Mouse (Mus musculus): ENCODE results near the gene Errfi1.
"Not testable (repeated sequence)": the region's sequence is repeated elsewhere in the genome, so short reads cannot be mapped to it uniquely, and the experiment has no call there.

Errfi1 gene

GRCm38 (mm10) chr4:150872681-150873080, 19.0 kb downstream of the Errfi1 start:
- Histone ChIP-seq H3K9me3 (ENCODE audit: low read length) (no peaks in the 10 kb centered on the region), H3K4me1 (replicated peaks; ENCODE audit: low read depth, low read length) (peaks cover 73% of the 10 kb centered on the region), H3K4me3 (replicated peaks; ENCODE audit: low read length) (peak overlapping the region; percentile 60), H3K36me3 (ENCODE audit: insufficient read depth, low read length) (peaks cover 21% of the 10 kb centered on the region), H3K27me3 (ENCODE audit: insufficient read depth, low read length) (no peaks in the 10 kb centered on the region)
- TF ChIP-seq CTCF (conservative IDR thresholded peaks at IDR 0.05; ENCODE audit: low read length): no peak
- no peak for TF ChIP-seq NANOG (IDR thresholded peaks at IDR 0.05; ENCODE audit: borderline replicate concordance, low read length)
- no peak for TF ChIP-seq POU5F1 (IDR thresholded peaks at IDR 0.05; ENCODE audit: borderline replicate concordance, low read length)

GRCm38 (mm10) chr4:150874416-150874815, 20.7 kb downstream of the Errfi1 start:
- peaks cover 75% of the 10 kb centered on the region for H3K4me1 ChIP-seq (replicated peaks; ENCODE audit: low read depth, low read length)
- not testable (repeated sequence) for H3K27me3 ChIP-seq (ENCODE audit: insufficient read depth, low read length); H3K36me3 ChIP-seq (ENCODE audit: insufficient read depth, low read length); H3K9me3 ChIP-seq (ENCODE audit: low read length); H3K4me3 ChIP-seq (replicated peaks; ENCODE audit: low read length)

- peaks cover under 1% of the 10 kb centered on the region; the same call in 1 of the 2 replicates for H3K9me3 ChIP-seq (ENCODE audit: low read length)
- H3K27me3 ChIP-seq (ENCODE audit: insufficient read depth, low read length): peaks cover 3% of the 10 kb centered on the region
- TF ChIP-seq POU5F1 (IDR thresholded peaks at IDR 0.05; ENCODE audit: borderline replicate concordance, low read length) (no peak), CTCF (conservative IDR thresholded peaks at IDR 0.05; ENCODE audit: low read length) (no peak), NANOG (IDR thresholded peaks at IDR 0.05; ENCODE audit: borderline replicate concordance, low read length) (no peak)
- H3K4me1 ChIP-seq (replicated peaks; ENCODE audit: low read depth, low read length): peaks cover 75% of the 10 kb centered on the region
- peaks cover 2% of the 10 kb centered on the region; the same call in 1 of the 2 replicates for H3K36me3 ChIP-seq (ENCODE audit: insufficient read depth, low read length)
- H3K4me3 ChIP-seq (replicated peaks; ENCODE audit: low read length): no peak overlapping the region
Measured at GRCm38 (mm10) chr4:150875393-150875792, 21.7 kb downstream of the Errfi1 start.

GRCm38 (mm10) chr4:150879631-150880030, 25.9 kb downstream of the Errfi1 start:
- Histone ChIP-seq H3K4me1 (replicated peaks; ENCODE audit: low read depth, low read length) (peaks cover 50% of the 10 kb centered on the region), H3K4me3 (replicated peaks; ENCODE audit: low read length) (peak overlapping the region; percentile 57), H3K27me3 (ENCODE audit: insufficient read depth, low read length) (peaks cover 3% of the 10 kb centered on the region), H3K36me3 (ENCODE audit: insufficient read depth, low read length) (no peaks in the 10 kb centered on the region), H3K9me3 (ENCODE audit: low read length) (peaks cover 9% of the 10 kb centered on the region; the same call in 1 of the 2 replicates)
- TF ChIP-seq NANOG (IDR thresholded peaks at IDR 0.05; ENCODE audit: borderline replicate concordance, low read length): no peak
- no peak for TF ChIP-seq CTCF (conservative IDR thresholded peaks at IDR 0.05; ENCODE audit: low read length)
- TF ChIP-seq POU5F1 (IDR thresholded peaks at IDR 0.05; ENCODE audit: borderline replicate concordance, low read length): no peak

GRCm38 (mm10) chr4:150880364-150880763, 26.6 kb downstream of the Errfi1 start:
- Histone ChIP-seq H3K4me3 (replicated peaks; ENCODE audit: low read length) (peak overlapping the region; percentile 57), H3K36me3 (ENCODE audit: insufficient read depth, low read length) (no peaks in the 10 kb centered on the region), H3K9me3 (ENCODE audit: low read length) (peaks cover 9% of the 10 kb centered on the region; the same call in 1 of the 2 replicates), H3K27me3 (ENCODE audit: insufficient read depth, low read length) (peaks cover 3% of the 10 kb centered on the region), H3K4me1 (replicated peaks; ENCODE audit: low read depth, low read length) (peaks cover 46% of the 10 kb centered on the region)
- TF ChIP-seq NANOG (IDR thresholded peaks at IDR 0.05; ENCODE audit: borderline replicate concordance, low read length) (no peak), POU5F1 (IDR thresholded peaks at IDR 0.05; ENCODE audit: borderline replicate concordance, low read length) (no peak), CTCF (conservative IDR thresholded peaks at IDR 0.05; ENCODE audit: low read length) (no peak)

GRCm38 (mm10) chr4:150882632-150883031, 28.9 kb downstream of the Errfi1 start:
- TF ChIP-seq POU5F1 (IDR thresholded peaks at IDR 0.05; ENCODE audit: borderline replicate concordance, low read length): no peak
- no peak for TF ChIP-seq CTCF (conservative IDR thresholded peaks at IDR 0.05; ENCODE audit: low read length)
- no peak for TF ChIP-seq NANOG (IDR thresholded peaks at IDR 0.05; ENCODE audit: borderline replicate concordance, low read length)
- Histone ChIP-seq H3K27me3 (ENCODE audit: insufficient read depth, low read length) (peaks cover 3% of the 10 kb centered on the region), H3K9me3 (ENCODE audit: low read length) (peaks cover 9% of the 10 kb centered on the region; the same call in 1 of the 2 replicates), H3K36me3 (ENCODE audit: insufficient read depth, low read length) (no peaks in the 10 kb centered on the region), H3K4me3 (replicated peaks; ENCODE audit: low read length) (no peak overlapping the region), H3K4me1 (replicated peaks; ENCODE audit: low read depth, low read length) (peaks cover 34% of the 10 kb centered on the region)

GRCm38 (mm10) chr4:150887903-150888302, 34.2 kb downstream of the Errfi1 start:
- Histone ChIP-seq H3K4me1 (replicated peaks; ENCODE audit: low read depth, low read length) (peaks cover 55% of the 10 kb centered on the region), H3K36me3 (ENCODE audit: insufficient read depth, low read length) (no peaks in the 10 kb centered on the region), H3K27me3 (ENCODE audit: insufficient read depth, low read length) (peaks cover 8% of the 10 kb centered on the region; the same call in 1 of the 2 replicates), H3K4me3 (replicated peaks; ENCODE audit: low read length) (no peak overlapping the region), H3K9me3 (ENCODE audit: low read length) (no peaks in the 10 kb centered on the region)
- TF ChIP-seq NANOG (IDR thresholded peaks at IDR 0.05; ENCODE audit: borderline replicate concordance, low read length) (no peak), POU5F1 (IDR thresholded peaks at IDR 0.05; ENCODE audit: borderline replicate concordance, low read length) (no peak), CTCF (conservative IDR thresholded peaks at IDR 0.05; ENCODE audit: low read length) (no peak)

- peaks cover 60% of the 10 kb centered on the region for H3K4me1 ChIP-seq (replicated peaks; ENCODE audit: low read depth, low read length)
- no peak for TF ChIP-seq CTCF (conservative IDR thresholded peaks at IDR 0.05; ENCODE audit: low read length)
- no peak for TF ChIP-seq POU5F1 (IDR thresholded peaks at IDR 0.05; ENCODE audit: borderline replicate concordance, low read length)
- no peak for TF ChIP-seq NANOG (IDR thresholded peaks at IDR 0.05; ENCODE audit: borderline replicate concordance, low read length)
- H3K27me3 ChIP-seq (ENCODE audit: insufficient read depth, low read length): peaks cover 8% of the 10 kb centered on the region; the same call in 1 of the 2 replicates
- no peak overlapping the region for H3K4me3 ChIP-seq (replicated peaks; ENCODE audit: low read length)
- no peaks in the 10 kb centered on the region for H3K36me3 ChIP-seq (ENCODE audit: insufficient read depth, low read length)
- H3K9me3 ChIP-seq (ENCODE audit: low read length): no peaks in the 10 kb centered on the region
Measured at GRCm38 (mm10) chr4:150888492-150888891, 34.8 kb downstream of the Errfi1 start.

GRCm38 (mm10) chr4:150889273-150889954, 35.7 kb downstream of the Errfi1 start:
- Histone ChIP-seq H3K4me1 (replicated peaks; ENCODE audit: low read depth, low read length) (peaks cover 67% of the 10 kb centered on the region), H3K9me3 (ENCODE audit: low read length) (no peaks in the 10 kb centered on the region), H3K4me3 (replicated peaks; ENCODE audit: low read length) (peak overlapping the region; percentile 43), H3K27me3 (ENCODE audit: insufficient read depth, low read length) (peaks cover 8% of the 10 kb centered on the region; the same call in 1 of the 2 replicates), H3K36me3 (ENCODE audit: insufficient read depth, low read length) (no peaks in the 10 kb centered on the region)
- TF ChIP-seq CTCF (conservative IDR thresholded peaks at IDR 0.05; ENCODE audit: low read length): no peak
- TF ChIP-seq POU5F1 (IDR thresholded peaks at IDR 0.05; ENCODE audit: borderline replicate concordance, low read length): no peak
- no peak for TF ChIP-seq NANOG (IDR thresholded peaks at IDR 0.05; ENCODE audit: borderline replicate concordance, low read length)

Data from E14TG2a.4 (cell line).